Mouse (Mus musculus): ENCODE results near the gene Tgfa.

Tgfa gene

GRCm38 (mm10) chr6:86298961-86299360 lies 103.9 kb downstream of the Tgfa start:
- no peak for DNase-seq

- no peak for DNase-seq
Observed at GRCm38 (mm10) chr6:86299381-86299780, 104.4 kb downstream of the Tgfa start.

GRCm38 (mm10) chr6:86305680-86306079 lies 110.7 kb downstream of the Tgfa start:
- DNase-seq, result no peak

GRCm38 (mm10) chr6:86314011-86314410 lies 119.0 kb downstream of the Tgfa start:
- DNase-seq, result no peak

- DNase-seq, result no peak
Observed at GRCm38 (mm10) chr6:86317066-86317465, 122.0 kb downstream of the Tgfa start.

- no peak for DNase-seq
Observed at GRCm38 (mm10) chr6:86318855-86319254, 123.8 kb downstream of the Tgfa start.

GRCm38 (mm10) chr6:86322031-86322563 lies 127.1 kb downstream of the Tgfa start:
- DNase-seq, result no peak

- DNase-seq, result no peak
Observed at GRCm38 (mm10) chr6:86322991-86323390, 128.0 kb downstream of the Tgfa start.

- no peak for DNase-seq
Observed at GRCm38 (mm10) chr6:86324400-86324799, 129.4 kb downstream of the Tgfa start.

All from thymus, postnatal 14 days (tissue).